ENCODE assay signal across 10 mouse cellular contexts in the genomic region with DNA sequence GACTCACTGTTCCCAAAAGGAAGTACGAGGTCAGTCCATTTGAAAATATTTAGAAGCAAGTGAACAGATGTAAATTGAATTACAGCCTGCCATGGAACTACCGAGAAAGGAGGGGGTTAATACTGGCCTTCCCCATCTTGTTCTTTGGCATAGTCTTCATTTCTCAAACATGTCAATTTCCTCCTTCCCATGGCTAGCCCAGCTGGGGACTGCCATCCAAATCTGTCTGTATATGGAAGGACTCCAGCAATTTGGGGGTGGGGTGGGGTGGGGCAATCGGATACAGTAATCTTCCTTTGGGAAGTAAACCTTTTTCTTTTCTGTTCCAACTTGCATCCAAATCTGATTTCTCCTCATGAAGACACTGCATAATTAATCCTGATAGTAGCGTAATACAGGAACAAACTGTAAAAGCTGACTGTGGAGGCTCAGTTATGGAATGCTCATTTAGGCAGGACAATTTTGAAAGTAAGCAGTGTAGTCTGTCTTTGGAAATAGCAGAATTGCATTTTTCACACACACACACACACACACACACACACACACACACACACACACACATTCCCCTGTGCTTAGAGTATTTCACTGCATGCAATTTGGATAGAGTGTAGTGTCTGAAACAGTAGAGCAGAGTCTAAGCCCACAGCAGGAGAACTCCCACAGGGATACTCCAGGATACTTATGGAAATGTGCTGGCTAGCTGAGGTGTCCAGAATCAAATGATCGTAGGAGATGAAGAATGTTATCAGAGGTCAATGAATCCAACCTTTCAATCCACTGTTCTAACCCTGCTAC. TPM values are rescaled to one million over a fixed set of nuclear protein-coding genes. Genes with fewer than 3 reads are reported as not detected.
DNase-seq lines count a peak whose midpoint lies in the region; ATAC-seq lines count a peak whose summit lies in the region.
"Had no signal": no experiment of that assay in that cellular context is flagged by ENCODE, and none has a peak within 500 bp of the region (broad histone marks: within the 10 kb centered on the region; RNA-seq: fewer than 3 reads in every experiment).

No protein-coding gene starts in this region.

- peak; percentile 64 for DNase-seq in left cerebral cortex, postnatal 4 days
- no peak for DNase-seq in left cerebral cortex, postnatal 14 days (ENCODE audit: low spot score in 2 of 2)
- peak; percentile 92 for DNase-seq in cerebellum, adult 9-10 months
- DNase-seq in adrenal gland, postnatal 4 days (ENCODE audit: low spot score in 2 of 2), result no peak
- no peak for DNase-seq in gastrocnemius, postnatal 10 days
- no peak for DNase-seq in layer of hippocampus, adult 18-20 months (ENCODE audit: low spot score in 2 of 2)
- DNase-seq: gastrocnemius, postnatal 25 days had no signal

- no peaks in the 10 kb centered on the region for H3K27me3 ChIP-seq in forebrain, embryonic 16.5 days (replicated peaks; ENCODE audit: control insufficient read depth, insufficient read depth, low read length)
- no peaks in the 10 kb centered on the region for H3K27me3 ChIP-seq in midbrain, embryonic 15.5 days (replicated peaks)

- H3K36me3 ChIP-seq in forebrain, embryonic 16.5 days (ENCODE audit: control insufficient read depth, insufficient read depth), result no peaks in the 10 kb centered on the region
- no peaks in the 10 kb centered on the region for H3K36me3 ChIP-seq in midbrain, embryonic 15.5 days (replicated peaks)

- peak overlapping the region; percentile 43 for H3K9ac ChIP-seq in forebrain, embryonic 16.5 days (replicated peaks; ENCODE audit: low read depth, low read length)
- H3K9ac ChIP-seq in midbrain, embryonic 15.5 days, result peak overlapping the region; percentile 32

- H3K4me2 ChIP-seq in forebrain, embryonic 16.5 days (ENCODE audit: low read length), result peak overlapping the region; percentile 81
- H3K4me2 ChIP-seq in midbrain, embryonic 15.5 days, result peak overlapping the region; percentile 66

- H3K27ac ChIP-seq in forebrain, embryonic 16.5 days (ENCODE audit: low read length), result peak overlapping the region; percentile 47
- H3K27ac ChIP-seq in midbrain, embryonic 15.5 days, result no peak overlapping the region

- peak overlapping the region; percentile 51 for H3K4me3 ChIP-seq in forebrain, embryonic 16.5 days (replicated peaks; ENCODE audit: low read length)
- H3K4me3 ChIP-seq in midbrain, embryonic 15.5 days, result peak overlapping the region; percentile 42

- H3K9me3 ChIP-seq in forebrain, embryonic 16.5 days (ENCODE audit: control insufficient read depth, low read length), result no peaks in the 10 kb centered on the region
- no peaks in the 10 kb centered on the region for H3K9me3 ChIP-seq in midbrain, embryonic 15.5 days

- 0 out of 2 replicates have a peak, but pooled peaks have one; percentile 32 for ATAC-seq in forebrain, embryonic 16.5 days
- ATAC-seq in midbrain, embryonic 15.5 days (replicated peaks), result no peak
- ATAC-seq: activated CD4-positive, CD25-positive, alpha-beta regulatory T cell, adult 4 months had no signal

- peaks cover 29% of the 10 kb centered on the region for H3K4me1 ChIP-seq in forebrain, embryonic 16.5 days (replicated peaks; ENCODE audit: control insufficient read depth, insufficient read depth, low read length)
- H3K4me1 ChIP-seq in midbrain, embryonic 15.5 days, result peaks cover 14% of the 10 kb centered on the region

- WGBS in forebrain, embryonic 16.5 days, result 33% methylated on average over 5 of the region's 5 CpGs
- WGBS in midbrain, embryonic 15.5 days, result 54% methylated on average over 5 of the region's 5 CpGs

- intact Hi-C loops in left cerebral cortex, postnatal 4 days (cut with DNase I), result no loop called here
- intact Hi-C loops in left cerebral cortex, postnatal 14 days (cut with DNase I), result loop anchor here (5.0 to 10.0 kb wide), 2 partner anchors 36 to 171 kb away; no protein-coding TSS in a partner anchor

RNA-seq across cellular contexts. Expression of gene Tmem178, which starts 1.9 kb away (rescaled TPM):
- 10 to 100 TPM; 37.9 to 41.7 TPM for total RNA-seq in left cerebral cortex, postnatal 4 days (2021)
- 100 to 1,000 TPM in 1 of 2 experiments, 10 to 100 TPM in 1; 97.0 to 106 TPM for total RNA-seq in left cerebral cortex, postnatal 14 days (2021)
- polyA plus RNA-seq in forebrain, embryonic 16.5 days (2015; fragmentation: Nextera tagmentation; extraction: Ambion mirVana), result 36.3 and 41.4 TPM in 2 replicates
- polyA plus RNA-seq in midbrain, embryonic 15.5 days (2015; fragmentation: Nextera tagmentation; extraction: Ambion mirVana), result 23.5 and 24.7 TPM in 2 replicates
- 10 to 100 TPM in 1 of 2 experiments, 1 to 10 TPM in 1; 7.6 to 10.0 TPM for total RNA-seq in adrenal gland, postnatal 4 days (2021)
- 1 to 10 TPM; 1.6 to 1.7 TPM for total RNA-seq in gastrocnemius, postnatal 10 days (2021)
- total RNA-seq in layer of hippocampus, adult 18-20 months (2021), result 100 to 1,000 TPM; 103 to 106 TPM
- polyA plus RNA-seq: activated CD4-positive, CD25-positive, alpha-beta regulatory T cell, adult 4 months had no signal

Comparison
In these comparisons a context has a peak if more than half of its experiments do, and no peak if none do; other contexts are left out.
1. DNase-seq: peak in left cerebral cortex, postnatal 4 days (single experiment) and cerebellum, adult 9-10 months (single experiment); none in left cerebral cortex, postnatal 14 days (0 of 2), adrenal gland, postnatal 4 days (0 of 2), gastrocnemius, postnatal 10 days (single experiment) and layer of hippocampus, adult 18-20 months (0 of 2).